Mouse (Mus musculus): ENCODE measurements at regions not wholly inside any gene's neighbourhood (a gene's known extent, or its start where the extent isn't known, plus 50 kb on each side); places are given as distances from the start of the nearest gene placed in this dataset.

DNA sequence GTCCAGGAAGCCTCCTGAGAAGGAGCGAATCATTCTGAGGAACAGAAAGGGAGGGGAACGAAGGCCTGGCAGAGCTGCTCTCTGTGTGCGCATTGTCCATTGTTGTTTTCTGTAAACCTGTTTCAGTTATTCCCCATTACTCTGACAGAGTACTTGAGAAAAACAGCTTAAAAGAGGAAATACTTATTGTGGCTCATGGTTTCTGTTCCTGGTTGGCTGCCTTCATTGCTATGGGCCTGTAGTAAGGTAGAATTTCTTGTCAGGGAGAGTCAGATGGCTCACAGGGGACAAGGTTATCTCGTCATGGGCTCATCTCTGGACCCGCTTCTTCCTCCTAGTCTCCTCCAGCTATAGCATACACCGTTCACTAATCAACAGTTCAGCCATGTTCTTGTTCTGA lies 2112.9 kb downstream of the 4930444P10Rik start:
- H3K27ac ChIP-seq (ENCODE audit: insufficient read depth, low read length): no peak overlapping the region
- TF ChIP-seq EP300 (IDR thresholded peaks at IDR 0.05; ENCODE audit: insufficient read depth, low read depth, low read length) (no peak), POLR2A (IDR thresholded peaks at IDR 0.05; ENCODE audit: insufficient read depth, low read length) (no peak), CTCF (IDR thresholded peaks at IDR 0.05; ENCODE audit: low read depth, low read length) (no peak)
- H3K9ac ChIP-seq (ENCODE audit: low read depth, poor library complexity, severe bottlenecking): no peak overlapping the region
- H3K27me3 ChIP-seq (ENCODE audit: control insufficient read depth, insufficient read depth, low read length, poor library complexity, severe bottlenecking): no peaks in the 10 kb centered on the region
- H3K4me3 ChIP-seq (ENCODE audit: low read depth, low read length): no peak overlapping the region
- H3K9me3 ChIP-seq (replicated peaks; ENCODE audit: control insufficient read depth, insufficient read depth, low read length, poor library complexity, severe bottlenecking): no peaks in the 10 kb centered on the region
- H3K4me1 ChIP-seq (ENCODE audit: control insufficient read depth, insufficient read depth, low read length): no peaks in the 10 kb centered on the region
- H3K36me3 ChIP-seq (ENCODE audit: control insufficient read depth, insufficient read depth, low read length, poor library complexity, severe bottlenecking): no peaks in the 10 kb centered on the region

GRCm38 (mm10) chr1:13978640-13979039 lies 2114.5 kb downstream of the 4930444P10Rik start:
- Histone ChIP-seq H3K9ac (ENCODE audit: low read depth, poor library complexity, severe bottlenecking) (no peak overlapping the region), H3K36me3 (ENCODE audit: control insufficient read depth, insufficient read depth, low read length, poor library complexity, severe bottlenecking) (no peaks in the 10 kb centered on the region), H3K4me3 (ENCODE audit: low read depth, low read length) (no peak overlapping the region), H3K27me3 (ENCODE audit: control insufficient read depth, insufficient read depth, low read length, poor library complexity, severe bottlenecking) (no peaks in the 10 kb centered on the region), H3K27ac (ENCODE audit: insufficient read depth, low read length) (no peak overlapping the region), H3K4me1 (ENCODE audit: control insufficient read depth, insufficient read depth, low read length) (no peaks in the 10 kb centered on the region), H3K9me3 (replicated peaks; ENCODE audit: control insufficient read depth, insufficient read depth, low read length, poor library complexity, severe bottlenecking) (no peaks in the 10 kb centered on the region)
- TF ChIP-seq POLR2A (IDR thresholded peaks at IDR 0.05; ENCODE audit: insufficient read depth, low read length): no peak
- no peak for TF ChIP-seq CTCF (IDR thresholded peaks at IDR 0.05; ENCODE audit: low read depth, low read length)
- no peak for TF ChIP-seq EP300 (IDR thresholded peaks at IDR 0.05; ENCODE audit: insufficient read depth, low read depth, low read length)

DNA sequence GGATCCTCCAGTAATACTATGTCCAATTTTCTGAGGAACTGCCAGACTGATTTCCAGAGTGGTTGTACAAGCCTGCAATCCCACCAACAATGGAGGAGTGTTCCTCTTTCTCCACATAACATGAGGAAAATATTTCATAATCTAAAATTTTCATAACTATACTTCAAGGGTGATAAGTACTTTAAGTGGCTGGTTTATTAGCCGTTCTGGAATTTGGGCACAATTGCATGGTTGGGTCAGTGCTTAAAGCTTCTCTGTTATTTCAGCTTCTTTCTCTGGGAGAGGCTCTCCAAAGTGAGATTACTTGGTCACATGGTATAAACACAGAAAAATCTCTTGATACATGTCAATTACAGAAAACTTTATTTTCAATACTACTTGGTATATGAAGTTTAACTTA lies 2115.9 kb downstream of the 4930444P10Rik start:
- no peak overlapping the region for H3K4me3 ChIP-seq (ENCODE audit: low read depth, low read length)

GRCm38 (mm10) chr1:13949241-13949640 lies 2143.9 kb downstream of the 4930444P10Rik start:
- Histone ChIP-seq H3K9ac (ENCODE audit: low read depth, poor library complexity, severe bottlenecking) (no peak overlapping the region), H3K9me3 (replicated peaks; ENCODE audit: control insufficient read depth, insufficient read depth, low read length, poor library complexity, severe bottlenecking) (no peaks in the 10 kb centered on the region; the same call in 1 of the 2 replicates), H3K36me3 (ENCODE audit: control insufficient read depth, insufficient read depth, low read length, poor library complexity, severe bottlenecking) (no peaks in the 10 kb centered on the region), H3K4me3 (ENCODE audit: low read depth, low read length) (no peak overlapping the region), H3K27me3 (ENCODE audit: control insufficient read depth, insufficient read depth, low read length, poor library complexity, severe bottlenecking) (no peaks in the 10 kb centered on the region), H3K27ac (ENCODE audit: insufficient read depth, low read length) (no peak overlapping the region), H3K4me1 (ENCODE audit: control insufficient read depth, insufficient read depth, low read length) (no peaks in the 10 kb centered on the region)
- TF ChIP-seq POLR2A (IDR thresholded peaks at IDR 0.05; ENCODE audit: insufficient read depth, low read length) (no peak), CTCF (IDR thresholded peaks at IDR 0.05; ENCODE audit: low read depth, low read length) (no peak), EP300 (IDR thresholded peaks at IDR 0.05; ENCODE audit: insufficient read depth, low read depth, low read length) (no peak)

More for the DNA sequence above, 2115.9 kb downstream of the 4930444P10Rik start:
- TF ChIP-seq CTCF (IDR thresholded peaks at IDR 0.05; ENCODE audit: low read depth, low read length): no peak
- H3K27ac ChIP-seq (ENCODE audit: insufficient read depth, low read length): no peak overlapping the region
- H3K27me3 ChIP-seq (ENCODE audit: control insufficient read depth, insufficient read depth, low read length, poor library complexity, severe bottlenecking): no peaks in the 10 kb centered on the region
- H3K36me3 ChIP-seq (ENCODE audit: control insufficient read depth, insufficient read depth, low read length, poor library complexity, severe bottlenecking): no peaks in the 10 kb centered on the region
- H3K9ac ChIP-seq (ENCODE audit: low read depth, poor library complexity, severe bottlenecking): no peak overlapping the region
- no peaks in the 10 kb centered on the region for H3K9me3 ChIP-seq (replicated peaks; ENCODE audit: control insufficient read depth, insufficient read depth, low read length, poor library complexity, severe bottlenecking)
- no peaks in the 10 kb centered on the region for H3K4me1 ChIP-seq (ENCODE audit: control insufficient read depth, insufficient read depth, low read length)

- peaks cover 6% of the 10 kb centered on the region; the same call in 1 of the 2 replicates for H3K9me3 ChIP-seq (replicated peaks; ENCODE audit: control insufficient read depth, insufficient read depth, low read length, poor library complexity, severe bottlenecking)
- H3K4me1 ChIP-seq (ENCODE audit: control insufficient read depth, insufficient read depth, low read length): no peaks in the 10 kb centered on the region
- H3K4me3 ChIP-seq (ENCODE audit: low read depth, low read length): no peak overlapping the region
- H3K36me3 ChIP-seq (ENCODE audit: control insufficient read depth, insufficient read depth, low read length, poor library complexity, severe bottlenecking): no peaks in the 10 kb centered on the region
- no peak overlapping the region for H3K9ac ChIP-seq (ENCODE audit: low read depth, poor library complexity, severe bottlenecking)
- H3K27me3 ChIP-seq (ENCODE audit: control insufficient read depth, insufficient read depth, low read length, poor library complexity, severe bottlenecking): no peaks in the 10 kb centered on the region
- no peak for TF ChIP-seq CTCF (IDR thresholded peaks at IDR 0.05; ENCODE audit: low read depth, low read length)
- TF ChIP-seq EP300 (IDR thresholded peaks at IDR 0.05; ENCODE audit: insufficient read depth, low read depth, low read length): no peak
- TF ChIP-seq POLR2A (IDR thresholded peaks at IDR 0.05; ENCODE audit: insufficient read depth, low read length): no peak
- no peak overlapping the region for H3K27ac ChIP-seq (ENCODE audit: insufficient read depth, low read length)
Observed at GRCm38 (mm10) chr1:13941351-13941750, 2151.8 kb downstream of the 4930444P10Rik start.

DNA sequence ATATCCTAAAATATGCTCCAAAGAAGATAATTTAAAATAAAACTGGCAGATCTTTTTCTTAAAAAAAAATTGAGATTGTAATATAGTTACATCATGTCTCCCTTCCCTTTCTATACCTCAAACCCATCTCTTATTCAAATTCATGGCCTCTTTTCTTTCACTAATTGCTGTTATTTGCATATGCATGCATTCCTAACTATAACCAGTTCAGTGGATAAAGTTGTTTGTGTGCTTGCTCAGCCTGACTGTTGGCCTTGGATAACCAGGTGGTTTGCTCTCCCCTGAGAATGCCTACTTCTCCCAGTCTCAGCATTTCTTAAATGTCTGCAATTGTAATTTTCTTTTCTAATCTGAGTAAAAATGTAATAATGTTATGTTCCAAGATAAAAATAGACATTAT lies 2154.8 kb downstream of the 4930444P10Rik start:
- H3K9ac ChIP-seq (ENCODE audit: low read depth, poor library complexity, severe bottlenecking): no peak overlapping the region
- H3K27me3 ChIP-seq (ENCODE audit: control insufficient read depth, insufficient read depth, low read length, poor library complexity, severe bottlenecking): no peaks in the 10 kb centered on the region
- H3K36me3 ChIP-seq (ENCODE audit: control insufficient read depth, insufficient read depth, low read length, poor library complexity, severe bottlenecking): no peaks in the 10 kb centered on the region
- H3K27ac ChIP-seq (ENCODE audit: insufficient read depth, low read length): no peak overlapping the region
- H3K4me3 ChIP-seq (ENCODE audit: low read depth, low read length): no peak overlapping the region
- H3K9me3 ChIP-seq (replicated peaks; ENCODE audit: control insufficient read depth, insufficient read depth, low read length, poor library complexity, severe bottlenecking): peaks cover 6% of the 10 kb centered on the region; the same call in 1 of the 2 replicates
- TF ChIP-seq CTCF (IDR thresholded peaks at IDR 0.05; ENCODE audit: low read depth, low read length) (no peak), POLR2A (IDR thresholded peaks at IDR 0.05; ENCODE audit: insufficient read depth, low read length) (no peak)
- H3K4me1 ChIP-seq (ENCODE audit: control insufficient read depth, insufficient read depth, low read length): no peaks in the 10 kb centered on the region

All from ES-Bruce4 (cell line).